Mouse (Mus musculus): Measurements from ENCODE around the gene Ak4.

DNA sequence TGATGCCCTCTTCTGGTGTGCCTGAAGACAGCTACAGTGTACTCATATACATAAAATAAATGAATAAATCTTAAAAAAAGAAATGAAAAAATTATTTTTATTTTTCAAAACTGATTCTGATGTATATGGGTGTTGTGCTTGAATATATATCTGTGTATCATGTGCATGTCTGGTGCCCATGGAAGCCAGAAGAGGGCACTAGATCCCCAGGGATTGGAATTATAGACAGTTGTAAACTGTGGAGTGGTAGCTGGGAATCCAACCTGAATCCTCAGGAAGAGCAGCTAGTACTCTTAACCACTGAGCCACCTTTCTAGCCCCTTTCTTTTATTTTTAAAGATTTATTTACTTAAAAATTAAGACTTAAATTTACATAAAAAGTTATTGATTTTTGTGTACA lies 87.3 kb downstream of the Ak4 start:
- TF ChIP-seq CTCF (IDR thresholded peaks at IDR 0.05; ENCODE audit: borderline replicate concordance, extremely low read depth, insufficient read depth, insufficient read length) (no peak), POLR2A (IDR thresholded peaks at IDR 0.05; ENCODE audit: borderline replicate concordance, extremely low read depth, insufficient read depth, insufficient read length, poor library complexity, severe bottlenecking) (no peak)

All from brain, embryonic 14.5 days (tissue).